Mouse (Mus musculus): ENCODE results near the gene Anxa7.

Gene Anxa7

DNA sequence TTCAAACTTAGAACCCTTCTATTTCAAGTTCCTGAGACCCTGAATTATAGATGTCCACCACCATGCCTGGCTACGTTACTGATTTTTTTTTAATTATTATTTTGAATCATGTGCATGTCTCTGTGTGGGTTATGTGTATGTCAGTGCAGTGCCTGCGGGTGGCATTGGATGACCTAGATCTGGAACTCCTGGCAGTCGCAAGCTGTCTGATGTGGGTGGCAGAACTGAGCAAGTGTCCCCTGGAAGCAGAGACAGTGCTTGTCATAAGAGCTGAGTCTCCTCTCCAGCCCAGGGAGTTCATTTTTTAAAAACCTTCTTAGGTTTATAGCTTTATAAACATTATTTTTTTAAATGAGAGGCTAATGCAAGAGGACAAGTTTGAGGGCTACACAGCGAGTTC, 47.5 kb downstream of the Anxa7 start:
- no peak for DNase-seq (ENCODE audit: low read depth)

GRCm38 (mm10) chr14:20431726-20432125, 48.2 kb downstream of the Anxa7 start:
- no peak for DNase-seq (ENCODE audit: low read depth)

- DNase-seq (ENCODE audit: low read depth): no peak
Observed at GRCm38 (mm10) chr14:20429833-20430232, 50.1 kb downstream of the Anxa7 start.

DNA sequence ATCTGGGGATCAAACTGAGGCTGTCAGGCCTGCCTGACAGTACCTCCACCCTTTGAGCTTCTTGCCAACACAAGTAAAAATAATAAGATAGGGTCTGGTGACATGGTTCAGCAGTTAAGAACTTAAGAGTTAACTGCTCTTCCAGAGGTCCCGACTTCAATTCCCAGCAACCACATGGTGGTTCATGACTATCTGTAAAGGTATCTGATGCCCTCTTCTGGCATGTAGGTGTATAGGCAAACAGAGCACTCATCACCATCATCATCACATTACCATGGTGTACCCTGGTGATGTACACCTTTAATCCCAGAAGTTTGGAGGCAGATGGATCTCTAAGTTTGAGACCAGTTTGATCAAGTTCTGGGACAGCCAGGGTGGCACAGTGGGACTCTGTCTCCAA, 51.3 kb downstream of the Anxa7 start:
- DNase-seq (ENCODE audit: low read depth): peak; percentile 46

- peak; percentile 18 for DNase-seq (ENCODE audit: low read depth)
Observed at GRCm38 (mm10) chr14:20423046-20423445, 56.9 kb downstream of the Anxa7 start.

GRCm38 (mm10) chr14:20422257-20422656, 57.7 kb downstream of the Anxa7 start:
- DNase-seq (ENCODE audit: low read depth): peak; percentile 87

Data from 416B (cell line).